Mouse (Mus musculus) embryonic facial prominence, embryonic 14.5 days (tissue): ENCODE measurements around the gene Frrs1. TPM values are rescaled to one million over a fixed set of nuclear protein-coding genes. Genes with fewer than 3 reads are reported as not detected.

Experiments used
- ATAC-seq: fragments of 200-750 bp; cut with Nextera tagmentation; 2 replicates; pipeline ENCODE4 v1.8.0; 2017; ENCODE audit warnings: low read depth, moderate number of reproducible peaks, moderate TSS enrichment
- DNase-seq: peaks from one replicate; pipeline ENCODE4 v3.0.0-alpha.2; 2015; ENCODE audit warnings: low spot score
- H3K27ac ChIP-seq: fragments of 300-500 bp; sonication (generic); replicated peaks from 2 replicates; pipeline ENCODE4 v1.5.1; 2014; ENCODE audit warnings: low read depth, mild to moderate bottlenecking, low read length, moderate library complexity
- H3K27me3 ChIP-seq: fragments of 300-500 bp; sonication (generic); replicated peaks from 2 replicates; pipeline ENCODE4 v1.6.1; 2014; ENCODE audit warnings: low read length; ENCODE audit not compliant: control insufficient read depth, insufficient read depth
- H3K36me3 ChIP-seq: fragments of 300-500 bp; sonication (generic); 2 replicates; pipeline ENCODE4 v1.6.1; 2014; ENCODE audit warnings: low read length, mixed read lengths; ENCODE audit not compliant: control insufficient read depth, insufficient read depth
- H3K4me1 ChIP-seq: fragments of 300-500 bp; sonication (generic); 2 replicates; pipeline ENCODE4 v1.6.1; 2014; ENCODE audit warnings: antibody characterized with exemption, low read length; ENCODE audit not compliant: control insufficient read depth, insufficient read depth
- H3K4me2 ChIP-seq: fragments of 300-500 bp; sonication (generic); 2 replicates; pipeline ENCODE4 v1.6.1; 2014; ENCODE audit warnings: low read depth, mild to moderate bottlenecking, low read length, moderate library complexity, mixed read lengths
- H3K4me3 ChIP-seq: fragments of 300-500 bp; sonication (generic); 2 replicates; pipeline ENCODE4 v1.5.1; 2014; ENCODE audit warnings: low read depth, mild to moderate bottlenecking, low read length
- H3K9ac ChIP-seq: fragments of 300-500 bp; sonication (generic); 2 replicates; pipeline ENCODE4 v1.6.1; 2014; ENCODE audit warnings: low read depth, mild to moderate bottlenecking, low read length, moderate library complexity, mixed read lengths
- H3K9me3 ChIP-seq: fragments of 300-500 bp; sonication (generic); 2 replicates; pipeline ENCODE4 v1.6.1; 2016; ENCODE audit warnings: low read length; ENCODE audit not compliant: control insufficient read depth
- WGBS: fragments of 180-500 bp; shearing (Covaris S2); extraction: QIAGEN DNeasy Blood & Tissue Kit; methylation state at CpG from one replicate; pipeline ENCODE4 v1.1.7; 2014; 5-methylcytosine and 5-hydroxymethylcytosine counted together
- polyA plus RNA-seq: library from polyadenylated mRNA; unstranded; fragments of >200 nt; fragmentation: Nextera tagmentation; extraction: Ambion mirVana; gene quantifications from 2 replicates; pipeline ENCODE4 v1.2.1, GENCODE M21; 2014

Gene Frrs1
- polyA plus RNA-seq, 1 experiment from 2014 or later: 10.0 TPM

DNA sequence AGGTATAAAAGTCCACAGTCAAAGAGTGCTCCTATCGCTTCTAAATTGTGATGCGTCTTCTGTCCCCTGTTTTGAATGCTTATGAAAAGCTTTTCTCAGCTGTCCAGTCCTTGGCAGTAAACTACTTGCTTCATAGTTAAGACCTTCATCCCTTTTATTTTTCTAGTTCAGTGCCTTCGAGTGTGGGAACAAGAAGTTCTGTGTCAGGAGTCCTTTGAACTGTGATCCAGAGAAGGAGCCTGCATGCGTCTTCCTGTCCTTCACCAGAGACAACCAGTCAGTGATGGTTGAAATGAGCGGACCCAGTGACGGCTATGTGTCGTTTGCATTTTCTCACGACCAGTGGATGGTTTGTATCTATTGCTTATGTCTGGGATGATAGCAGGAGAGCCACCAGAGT is 25.7 kb downstream of the Frrs1 start:
- Histone ChIP-seq H3K4me2 (no peak overlapping the region), H3K4me3 (no peak overlapping the region), H3K36me3 (no peaks in the 10 kb centered on the region), H3K27ac (no peak overlapping the region), H3K9ac (no peak overlapping the region), H3K27me3 (no peaks in the 10 kb centered on the region), H3K4me1 (no peaks in the 10 kb centered on the region), H3K9me3 (no peaks in the 10 kb centered on the region)
- DNase-seq (no peak), ATAC-seq (no peak)
- WGBS: 91% methylated on average over 8 of the region's 8 CpGs

GRCm38 (mm10) chr3:116889358-116889757 is 30.1 kb downstream of the Frrs1 start:
- Histone ChIP-seq H3K36me3 (no peaks in the 10 kb centered on the region), H3K4me2 (no peak overlapping the region), H3K9ac (no peak overlapping the region), H3K4me3 (no peak overlapping the region), H3K4me1 (no peaks in the 10 kb centered on the region), H3K27ac (no peak overlapping the region), H3K9me3 (no peaks in the 10 kb centered on the region), H3K27me3 (no peaks in the 10 kb centered on the region)
- ATAC-seq (no peak), DNase-seq (no peak)
- WGBS: 89% methylated on average over 7 of the region's 7 CpGs

DNA sequence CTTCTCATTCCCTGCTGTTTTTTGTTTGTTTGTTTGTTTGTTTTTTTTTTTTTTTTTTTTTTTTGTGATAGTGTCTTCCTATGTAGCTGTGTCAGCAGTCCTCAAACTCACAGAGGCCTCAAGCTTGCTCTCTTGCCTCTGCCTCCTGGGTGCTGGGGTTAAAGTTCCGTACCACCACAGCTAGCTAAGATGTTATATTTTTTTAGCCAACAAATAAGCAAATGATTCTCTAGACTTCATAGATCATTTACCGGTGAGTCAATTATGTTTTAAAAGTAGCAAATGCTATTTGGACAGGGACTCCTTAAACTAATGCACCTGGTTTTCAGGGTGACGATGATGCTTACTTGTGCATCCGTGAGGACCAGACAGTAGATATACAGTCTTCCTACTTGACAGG is 31.3 kb downstream of the Frrs1 start:
- no peak for DNase-seq
- no peaks in the 10 kb centered on the region for H3K27me3 ChIP-seq
- H3K9ac ChIP-seq: no peak overlapping the region
- ATAC-seq: no peak
- no peak overlapping the region for H3K4me3 ChIP-seq
- 95% methylated on average over 4 of the region's 4 CpGs for WGBS
- H3K36me3 ChIP-seq: no peaks in the 10 kb centered on the region
- no peak overlapping the region for H3K4me2 ChIP-seq
- no peaks in the 10 kb centered on the region for H3K4me1 ChIP-seq
- no peak overlapping the region for H3K27ac ChIP-seq
- H3K9me3 ChIP-seq: no peaks in the 10 kb centered on the region

DNA sequence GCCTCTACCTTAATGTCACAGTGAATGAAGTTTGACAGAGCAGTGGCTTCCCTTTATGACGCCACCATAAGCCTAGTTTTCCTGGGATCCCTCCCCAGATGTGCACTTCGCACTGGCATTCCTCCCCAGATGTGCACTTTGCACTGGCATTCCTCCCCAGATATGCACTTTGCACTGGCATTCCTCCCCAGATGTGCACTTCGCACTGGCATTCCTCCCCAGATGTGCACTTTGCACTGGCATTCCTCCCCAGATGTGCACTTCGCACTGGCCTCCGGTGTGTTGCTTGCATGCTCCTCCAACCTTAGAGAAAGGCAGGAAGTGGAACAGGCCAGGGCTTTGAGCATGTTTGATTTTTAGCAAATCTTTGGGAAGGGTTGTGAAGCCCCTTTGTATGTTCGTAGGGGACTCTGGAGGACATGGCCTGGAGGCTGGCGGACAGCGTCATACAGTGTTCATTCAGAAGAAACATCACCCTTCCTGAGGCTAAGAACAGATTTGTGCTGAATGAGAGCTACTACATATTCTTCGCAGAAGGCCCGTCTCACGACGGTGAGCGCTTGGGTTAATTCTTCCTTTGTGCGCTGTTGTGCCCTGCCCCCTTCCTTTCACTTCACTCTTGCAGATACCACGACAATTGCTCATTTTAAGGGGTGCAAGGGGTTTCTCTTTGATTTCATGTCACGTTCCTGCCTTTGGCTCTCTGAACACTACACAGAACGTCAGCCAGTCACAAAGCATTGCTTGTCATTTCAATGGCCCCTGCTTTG is 32.4 kb downstream of the Frrs1 start:
- H3K27ac ChIP-seq: no peak overlapping the region
- H3K4me2 ChIP-seq: no peak overlapping the region
- 58% methylated on average over 17 of the region's 17 CpGs for WGBS
- no peaks in the 10 kb centered on the region for H3K4me1 ChIP-seq
- ATAC-seq (no peak), DNase-seq (no peak)
- H3K9ac ChIP-seq: no peak overlapping the region
- no peaks in the 10 kb centered on the region for H3K9me3 ChIP-seq
- no peak overlapping the region for H3K4me3 ChIP-seq
- H3K36me3 ChIP-seq: no peaks in the 10 kb centered on the region
- H3K27me3 ChIP-seq: no peaks in the 10 kb centered on the region

GRCm38 (mm10) chr3:116892206-116892563 is 32.9 kb downstream of the Frrs1 start:
- 91% methylated on average over 6 of the region's 6 CpGs for WGBS
- Histone ChIP-seq H3K27me3 (no peaks in the 10 kb centered on the region), H3K4me1 (no peaks in the 10 kb centered on the region), H3K36me3 (no peaks in the 10 kb centered on the region), H3K4me2 (no peak overlapping the region), H3K9me3 (no peaks in the 10 kb centered on the region), H3K4me3 (no peak overlapping the region), H3K9ac (no peak overlapping the region), H3K27ac (no peak overlapping the region)
- ATAC-seq: no peak
- no peak for DNase-seq

DNA sequence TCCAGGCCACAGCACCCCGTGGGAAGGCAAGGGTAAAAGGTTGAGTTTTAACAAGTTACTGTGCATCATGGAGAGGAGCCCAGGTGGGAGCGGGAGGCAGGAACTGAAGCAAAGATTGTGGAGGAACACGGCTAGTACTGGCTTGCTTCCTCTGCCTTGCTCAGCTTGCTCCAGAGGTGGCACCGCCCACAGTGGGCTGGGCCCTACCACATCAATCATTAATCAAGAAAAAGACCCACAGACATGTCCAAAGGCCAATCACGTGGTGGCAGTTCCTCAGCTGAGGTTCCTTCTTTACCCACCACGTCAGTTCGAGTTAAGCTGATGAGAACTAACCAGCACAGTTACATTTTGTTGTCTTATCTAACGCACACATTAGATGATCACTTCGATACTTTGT is 33.6 kb downstream of the Frrs1 start:
- no peak overlapping the region for H3K27ac ChIP-seq
- no peak overlapping the region for H3K4me2 ChIP-seq
- H3K27me3 ChIP-seq: no peaks in the 10 kb centered on the region
- no peak for DNase-seq
- H3K4me1 ChIP-seq: no peaks in the 10 kb centered on the region
- no peak overlapping the region for H3K9ac ChIP-seq
- H3K9me3 ChIP-seq: no peaks in the 10 kb centered on the region
- no peaks in the 10 kb centered on the region for H3K36me3 ChIP-seq
- H3K4me3 ChIP-seq: no peak overlapping the region
- ATAC-seq: no peak
- 75% methylated on average over 9 of the region's 9 CpGs for WGBS

DNA sequence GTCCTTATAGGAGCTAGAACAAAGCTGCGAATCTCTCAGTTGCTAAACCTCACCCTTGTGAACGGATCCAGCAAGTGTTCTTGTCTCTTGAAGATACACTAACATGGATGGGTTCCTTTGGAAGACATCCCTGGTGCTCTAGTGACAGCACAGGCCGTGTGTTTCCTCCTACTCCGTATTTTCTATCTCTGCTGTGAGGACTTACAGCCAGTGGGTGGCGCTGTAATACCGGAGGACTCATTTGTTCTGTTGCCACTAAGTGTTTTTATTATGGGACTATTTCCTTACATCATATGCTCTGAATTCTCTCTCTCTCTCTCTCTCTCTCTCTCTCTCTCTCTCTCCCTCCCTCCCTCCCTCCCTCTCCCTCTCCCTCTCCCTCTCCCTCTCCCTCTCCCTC is 44.9 kb downstream of the Frrs1 start:
- H3K36me3 ChIP-seq: no peaks in the 10 kb centered on the region
- ATAC-seq (no peak), DNase-seq (peak; percentile 72)
- no peaks in the 10 kb centered on the region for H3K27me3 ChIP-seq
- no peaks in the 10 kb centered on the region for H3K4me1 ChIP-seq
- H3K27ac ChIP-seq: no peak overlapping the region
- H3K9me3 ChIP-seq: no peaks in the 10 kb centered on the region
- 24% methylated on average over 6 of the region's 6 CpGs for WGBS
- 0 out of 2 replicates have a peak overlapping the region, but pooled peaks have one; percentile 37 for H3K9ac ChIP-seq
- no peak overlapping the region for H3K4me3 ChIP-seq
- no peak overlapping the region for H3K4me2 ChIP-seq

DNA sequence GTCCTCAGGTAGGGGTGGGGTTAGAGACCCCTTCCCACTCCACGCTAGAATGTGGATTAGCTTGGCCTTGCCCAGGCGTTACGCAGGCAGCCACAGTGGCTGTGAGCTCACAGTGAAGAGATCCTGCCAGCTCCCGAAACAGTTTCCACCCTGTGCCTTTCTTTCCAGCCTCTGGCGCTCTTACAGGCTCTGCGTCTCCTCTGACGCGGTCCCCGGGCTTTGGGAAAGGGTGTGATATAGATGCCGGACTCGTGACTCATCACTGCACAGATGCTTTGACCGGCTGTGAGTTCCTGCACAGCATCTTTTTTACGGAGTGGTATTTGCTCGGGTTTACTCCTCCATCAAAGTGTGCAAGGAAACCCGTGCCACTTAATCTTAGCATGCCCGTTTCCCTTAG is 46.6 kb downstream of the Frrs1 start:
- no peaks in the 10 kb centered on the region for H3K9me3 ChIP-seq
- ATAC-seq: no peak; the same call in 1 of the 2 replicates
- H3K36me3 ChIP-seq: no peaks in the 10 kb centered on the region
- peak; percentile 51 for DNase-seq
- H3K27me3 ChIP-seq: no peaks in the 10 kb centered on the region
- peak overlapping the region; percentile 28; the same call in 1 of the 2 replicates for H3K4me2 ChIP-seq
- WGBS: 63% methylated on average over 16 of the region's 16 CpGs
- H3K4me1 ChIP-seq: no peaks in the 10 kb centered on the region
- no peak overlapping the region for H3K4me3 ChIP-seq
- H3K27ac ChIP-seq: no peak overlapping the region
- no peak overlapping the region for H3K9ac ChIP-seq

DNA sequence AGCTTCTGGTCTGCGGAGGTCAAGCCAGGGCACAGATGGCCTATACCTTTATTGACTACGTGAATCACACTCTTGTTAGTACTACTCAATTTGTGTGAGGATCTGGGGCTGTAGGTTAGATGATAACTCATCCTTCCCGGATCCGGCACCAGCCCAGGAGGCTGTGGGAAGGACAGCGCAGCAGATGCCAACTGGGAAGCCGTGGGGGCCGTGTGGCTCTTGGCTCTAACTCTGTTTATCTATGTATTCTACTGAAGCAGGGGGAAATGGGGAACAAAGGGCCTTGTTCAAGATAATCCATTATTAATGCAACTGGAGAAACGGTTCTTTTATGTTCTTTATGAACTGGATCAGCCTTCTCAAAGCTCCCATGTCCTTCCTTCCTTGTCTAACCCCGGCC is 47.3 kb downstream of the Frrs1 start:
- 71% methylated on average over 9 of the region's 9 CpGs for WGBS
- Histone ChIP-seq H3K9ac (no peak overlapping the region), H3K36me3 (no peaks in the 10 kb centered on the region), H3K4me3 (no peak overlapping the region), H3K4me2 (no peak overlapping the region), H3K27me3 (no peaks in the 10 kb centered on the region), H3K9me3 (no peaks in the 10 kb centered on the region), H3K27ac (no peak overlapping the region), H3K4me1 (no peaks in the 10 kb centered on the region)
- no peak for ATAC-seq
- DNase-seq: peak; percentile 7
